Mouse (Mus musculus) liver, adult 2 months (tissue): ENCODE measurements around the gene Atp9a. TPM values are rescaled to one million over a fixed set of nuclear protein-coding genes. Genes with fewer than 3 reads are reported as not detected.

Experiments used
- DNase-seq: peaks from one replicate; pipeline ENCODE4 v3.0.0-alpha.2; 2011; ENCODE audit warnings: low read depth, low spot score; ENCODE audit errors: extremely low read depth
- H3K27ac ChIP-seq: fragments of 200-500 bp; replicated peaks from 2 replicates; pipeline ENCODE4 v1.5.1; 2012; ENCODE audit warnings: low read depth, mild to moderate bottlenecking, control low read depth, inconsistent platforms, low read length; ENCODE audit not compliant: insufficient read depth
- H3K27me3 ChIP-seq: fragments of 200-500 bp; 2 replicates; pipeline ENCODE4 v1.6.1; 2012; ENCODE audit warnings: mild to moderate bottlenecking, moderate library complexity, low read length, inconsistent platforms; ENCODE audit not compliant: control insufficient read depth, insufficient read depth
- H3K36me3 ChIP-seq: fragments of 200-500 bp; 2 replicates; pipeline ENCODE4 v1.6.1; 2012; ENCODE audit warnings: low read length, inconsistent platforms; ENCODE audit not compliant: control insufficient read depth, insufficient read depth
- H3K4me1 ChIP-seq: fragments of 200-500 bp; 2 replicates; pipeline ENCODE4 v1.6.1; 2011; ENCODE audit warnings: low read length; ENCODE audit not compliant: control insufficient read depth, insufficient read depth
- H3K4me3 ChIP-seq: fragments of 200-500 bp; 2 replicates; pipeline ENCODE4 v1.5.1; 2011; ENCODE audit warnings: low read depth, mild to moderate bottlenecking, control low read depth, low read length, moderate library complexity; ENCODE audit not compliant: insufficient read depth
- H3K79me2 ChIP-seq: fragments of 200-500 bp; 2 replicates; pipeline ENCODE4 v1.6.1; 2012; ENCODE audit warnings: inconsistent platforms, mild to moderate bottlenecking, low read length, moderate library complexity; ENCODE audit not compliant: control insufficient read depth, insufficient read depth
- H3K9ac ChIP-seq: fragments of 200-500 bp; 2 replicates; pipeline ENCODE4 v1.6.1; 2012; ENCODE audit warnings: low read depth, mild to moderate bottlenecking, control low read depth, inconsistent platforms, low read length
- CTCF ChIP-seq: fragments of 200-500 bp; IDR thresholded peaks from 2 replicates; pipeline ENCODE4 v1.5.1; 2011; ENCODE audit warnings: low read depth, low read length, control low read depth
- POLR2A ChIP-seq: fragments of 200-500 bp; IDR thresholded peaks from 2 replicates; pipeline ENCODE4 v1.6.1; 2011; ENCODE audit warnings: low read length, control low read depth; ENCODE audit not compliant: insufficient read depth; ENCODE audit errors: extremely low read depth
- WGBS: fragments of 180-500 bp; shearing (Covaris S2); methylation state at CpG from one replicate; pipeline ENCODE4 v1.1.7; 2018; 5-methylcytosine and 5-hydroxymethylcytosine counted together
- polyA plus RNA-seq: library from polyadenylated mRNA; depleted of rRNA; stranded (reverse); fragments of >200 nt; gene quantifications from 2 replicates; pipeline ENCODE4 v1.2.3, GENCODE M21; 2012
- total RNA-seq: library from RNA; depleted of rRNA; stranded (reverse); fragments of >200 nt; gene quantifications from 2 replicates; pipeline ENCODE4 v1.2.3, GENCODE M21; 2014

Atp9a gene
- total and polyA plus RNA-seq, 2 experiments = 33.7 to 49.3 TPM

DNA sequence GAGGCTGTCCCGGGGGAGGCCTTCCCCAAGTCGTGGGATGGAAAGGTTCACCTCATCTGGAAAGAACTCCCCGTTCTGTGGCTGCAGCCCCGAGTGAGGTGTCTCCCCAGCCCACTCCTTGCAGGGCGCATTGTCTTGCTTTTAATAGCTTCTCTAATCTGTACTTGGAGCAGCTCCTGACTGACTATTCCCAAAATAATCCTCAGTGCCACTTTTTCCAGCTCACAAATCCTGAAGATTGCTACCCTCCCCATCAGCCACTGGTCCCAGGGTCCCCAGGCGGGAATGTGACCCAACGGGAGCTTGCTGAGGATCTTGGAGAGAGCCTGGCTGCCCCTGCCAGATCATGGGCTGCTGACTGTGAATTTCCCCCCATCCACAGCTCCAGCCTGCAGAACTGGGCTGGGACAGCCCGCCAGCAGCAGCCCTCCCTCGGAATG lies 134.1 kb downstream of the Atp9a start:
- no peak overlapping the region for H3K27ac ChIP-seq
- 77% methylated on average over 9 of the region's 9 CpGs for WGBS
- no peak for TF ChIP-seq CTCF
- TF ChIP-seq POLR2A = no peak

DNA sequence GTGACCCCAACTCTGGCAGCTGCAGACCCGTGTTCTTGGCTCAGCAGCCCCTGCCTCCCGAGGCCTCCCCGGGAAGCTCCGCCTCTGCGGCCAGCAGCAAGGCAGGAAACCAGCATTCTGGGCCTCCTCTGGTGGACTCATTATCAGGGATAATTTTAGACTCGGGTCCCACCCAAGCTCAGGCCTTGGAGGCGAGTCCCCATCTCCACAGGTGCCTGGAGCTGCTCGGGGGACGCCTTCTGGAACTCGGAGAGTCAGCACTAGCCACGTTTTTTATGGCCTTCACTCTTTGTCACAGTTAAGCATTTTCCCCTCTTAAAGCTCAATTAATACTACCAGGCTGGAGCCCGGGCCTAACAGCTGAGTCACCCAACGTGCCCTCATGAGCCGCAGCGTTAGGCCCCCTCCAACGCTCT lies 137.5 kb downstream of the Atp9a start:
- no peaks in the 10 kb centered on the region for H3K36me3 ChIP-seq
- peaks cover 5% of the 10 kb centered on the region for H3K4me1 ChIP-seq
- TF ChIP-seq POLR2A = no peak
- no peak for TF ChIP-seq CTCF
- H3K79me2 ChIP-seq = no peaks in the 10 kb centered on the region
- H3K27ac ChIP-seq = no peak overlapping the region
- no peak for DNase-seq
- 60% methylated on average over 16 of the region's 16 CpGs for WGBS
- no peak overlapping the region for H3K9ac ChIP-seq
- H3K4me3 ChIP-seq = no peak overlapping the region
- peaks cover 9% of the 10 kb centered on the region for H3K27me3 ChIP-seq

More for the DNA sequence above, 134.1 kb downstream of the Atp9a start:
- Histone ChIP-seq H3K27me3 (no peaks in the 10 kb centered on the region), H3K4me1 (peaks cover 5% of the 10 kb centered on the region), H3K4me3 (no peak overlapping the region), H3K36me3 (no peaks in the 10 kb centered on the region), H3K9ac (no peak overlapping the region), H3K79me2 (no peaks in the 10 kb centered on the region)
- no peak for DNase-seq

DNA sequence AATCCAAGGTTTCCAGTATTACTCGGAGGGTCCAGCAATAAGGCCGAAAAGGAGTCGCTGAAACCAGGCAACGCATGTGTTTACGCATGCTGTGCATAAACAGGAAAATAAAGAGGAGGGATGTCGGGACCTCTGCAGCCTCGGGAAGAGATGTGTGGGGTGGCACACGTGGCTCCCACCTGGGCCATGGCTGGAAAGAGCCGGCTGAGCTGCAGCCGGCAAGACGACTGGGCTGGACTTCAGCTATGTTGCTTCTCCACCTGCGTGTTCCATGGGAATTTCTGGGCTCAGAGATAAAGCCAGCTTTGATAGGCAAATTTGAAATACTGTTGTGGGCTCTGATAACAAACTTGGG lies 139.8 kb downstream of the Atp9a start:
- Histone ChIP-seq H3K4me3 (no peak overlapping the region), H3K27ac (no peak overlapping the region), H3K4me1 (no peaks in the 10 kb centered on the region), H3K79me2 (no peaks in the 10 kb centered on the region), H3K27me3 (peaks cover 9% of the 10 kb centered on the region), H3K9ac (no peak overlapping the region), H3K36me3 (no peaks in the 10 kb centered on the region)
- WGBS = 32% methylated on average over 12 of the region's 12 CpGs
- no peak for DNase-seq
- no peak for TF ChIP-seq CTCF
- TF ChIP-seq POLR2A = no peak

DNA sequence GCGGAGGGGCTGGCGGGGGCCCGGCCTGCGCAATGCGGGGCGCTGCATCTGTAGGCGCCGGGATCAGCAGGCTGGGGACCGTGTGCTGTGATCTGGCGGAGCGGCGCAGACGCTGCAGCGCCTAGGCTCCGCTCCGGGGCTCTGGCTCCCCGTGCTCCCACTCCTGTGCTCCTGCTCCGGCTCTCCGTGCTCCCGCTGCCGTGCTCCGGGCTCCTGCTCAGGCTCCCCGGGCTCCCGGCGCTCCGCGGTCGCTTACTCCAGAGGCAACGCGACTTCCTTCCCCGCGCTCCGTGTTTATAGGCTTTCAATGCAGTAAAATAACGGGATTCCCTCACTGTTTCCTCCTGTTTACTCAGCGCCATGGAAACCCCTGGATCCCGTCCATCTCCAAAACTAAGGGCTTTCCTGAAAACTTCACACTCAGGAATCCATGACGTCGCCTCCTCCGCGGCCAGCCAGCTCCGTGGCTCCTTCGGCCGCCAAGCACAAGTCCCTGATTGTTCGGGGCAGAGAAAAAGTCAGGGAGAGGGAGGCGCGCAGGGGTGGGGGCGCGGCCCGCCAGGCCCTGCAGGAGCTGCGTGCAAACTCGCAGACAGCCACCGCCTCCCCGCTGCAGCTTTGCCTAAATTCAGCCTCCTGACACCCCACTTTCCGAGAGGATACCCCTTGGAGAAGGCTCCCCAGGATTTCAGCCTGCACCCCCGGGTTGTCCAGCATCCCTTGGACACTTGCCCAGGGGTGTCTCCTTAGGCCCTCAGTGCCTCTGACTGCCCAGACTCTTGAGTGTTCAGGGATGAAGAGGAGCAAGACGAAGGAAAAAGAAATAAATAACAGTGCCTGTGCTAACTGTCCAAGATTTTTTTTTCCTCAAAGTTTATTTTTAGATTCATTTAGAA lies 140.5 kb downstream of the Atp9a start, which contains the start of gene Nfatc2:
Gene Nfatc2 (minus strand): TSS at position 167 of the 896 bp plus-strand sequence.
- peak; percentile 24 for DNase-seq
- Histone ChIP-seq H3K9ac (no peak within 1 kb of the TSS; the same call in 1 of the 2 replicates), H3K4me1 (no peaks in the 10 kb centered on the region)

DNA sequence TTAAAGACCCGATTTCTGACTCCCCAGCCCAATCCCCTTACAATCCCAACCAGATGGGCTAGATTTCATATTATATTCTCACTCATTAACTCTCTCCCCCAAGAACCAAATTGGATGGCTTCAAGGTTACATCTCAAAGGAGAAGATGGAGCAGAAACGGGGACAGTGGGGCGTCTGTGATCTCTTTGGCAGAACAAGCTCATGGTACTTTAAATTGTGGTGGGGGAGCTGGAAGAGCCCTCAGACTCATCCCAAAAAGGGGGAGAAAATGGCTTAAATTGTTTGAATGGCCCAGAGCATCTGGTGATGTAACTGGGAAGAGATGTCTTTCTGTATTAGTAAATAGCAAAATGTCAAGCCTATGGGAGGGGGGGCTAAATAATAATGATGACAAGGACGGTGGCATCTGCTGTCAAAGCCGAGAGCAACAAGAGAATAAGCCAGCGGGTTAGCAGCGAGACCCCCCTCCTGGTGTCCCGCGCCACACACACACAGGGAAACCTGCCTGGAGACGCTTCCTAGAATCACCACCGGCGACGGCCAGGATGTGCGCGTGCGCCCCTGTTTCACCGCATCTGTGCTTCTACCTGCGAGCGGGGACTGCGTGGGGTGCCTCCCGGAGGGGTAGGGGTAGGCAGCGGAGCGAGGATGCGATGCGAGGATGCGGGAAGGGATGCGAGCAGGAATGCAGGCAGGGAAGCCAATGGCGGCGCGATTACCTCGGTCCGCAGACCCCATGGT lies 141.3 kb downstream of the Atp9a start:
- no peak overlapping the region for H3K27ac ChIP-seq

More for the DNA sequence above, 140.5 kb downstream of the Atp9a start, which contains the start of gene Nfatc2:
- H3K36me3 ChIP-seq = no peaks in the 10 kb centered on the region
- WGBS = 6% methylated on average over 56 of the region's 56 CpGs
- peak within 1 kb of the TSS; percentile 36; the same call in 1 of the 2 replicates for H3K4me3 ChIP-seq
- no peak within 1 kb of the TSS for H3K27ac ChIP-seq
- TF ChIP-seq POLR2A (no peak), CTCF (no peak)
- peaks cover 9% of the 10 kb centered on the region for H3K27me3 ChIP-seq
- H3K79me2 ChIP-seq = no peaks in the 10 kb centered on the region

More for the DNA sequence above, 141.3 kb downstream of the Atp9a start:
- Histone ChIP-seq H3K79me2 (no peaks in the 10 kb centered on the region), H3K36me3 (no peaks in the 10 kb centered on the region), H3K4me1 (no peaks in the 10 kb centered on the region), H3K9ac (no peak overlapping the region; the same call in 1 of the 2 replicates), H3K4me3 (peak overlapping the region; percentile 36; the same call in 1 of the 2 replicates), H3K27me3 (peaks cover 9% of the 10 kb centered on the region)
- no peak for DNase-seq
- TF ChIP-seq CTCF = no peak
- TF ChIP-seq POLR2A = no peak
- WGBS = 8% methylated on average over 32 of the region's 32 CpGs
